Mouse (Mus musculus): ENCODE data around the gene Pds5a. TPM values are rescaled to one million over a fixed set of nuclear protein-coding genes. Genes with fewer than 3 reads are reported as not detected.

The Pds5a gene
- total RNA-seq, 2 experiments from 2014 or later: 79.5 to 84.3 TPM

- Histone ChIP-seq H3K4me3 (no peak overlapping the region), H3K27ac (no peak overlapping the region)
- no peak for DNase-seq (ENCODE audit: low spot score in 2 of 2)
- TF ChIP-seq CTCF (conservative IDR thresholded peaks at IDR 0.05): no peak
These were observed 105.7 kb downstream of the Pds5a start for GRCm38 (mm10) chr5:65592421-65592820.

GRCm38 (mm10) chr5:65590199-65590598 is 107.9 kb downstream of the Pds5a start:
- Histone ChIP-seq H3K27ac (no peak overlapping the region), H3K4me3 (no peak overlapping the region)
- no peak for TF ChIP-seq CTCF (conservative IDR thresholded peaks at IDR 0.05)
- DNase-seq (ENCODE audit: low spot score in 2 of 2): no peak

DNA sequence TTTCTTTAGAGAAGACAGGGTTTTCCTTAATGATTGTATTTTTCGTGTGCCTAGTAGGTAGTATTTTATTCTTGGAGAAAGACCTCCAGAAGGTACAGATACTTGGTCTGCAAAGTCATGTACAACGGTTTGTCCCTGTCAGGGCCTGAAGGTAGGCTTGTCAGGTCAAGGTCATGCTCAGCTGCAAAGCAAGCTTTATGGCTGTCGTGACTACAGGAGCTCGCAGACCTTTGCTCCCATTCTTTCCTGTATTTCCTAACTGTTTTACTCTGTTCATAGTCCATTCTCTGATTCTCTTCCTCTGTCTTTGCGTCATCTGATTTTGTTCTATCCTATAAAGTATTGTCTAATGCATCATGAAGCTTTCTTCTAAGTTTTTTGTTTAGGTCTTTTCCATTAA is 111.8 kb downstream of the Pds5a start:
- no peak overlapping the region for H3K27ac ChIP-seq
- DNase-seq (ENCODE audit: low spot score in 2 of 2): no peak
- no peak for TF ChIP-seq CTCF (conservative IDR thresholded peaks at IDR 0.05)
- no peak overlapping the region for H3K4me3 ChIP-seq

- H3K27ac ChIP-seq: peak overlapping the region; percentile 59; the same call in 1 of the 2 replicates
- no peak for DNase-seq (ENCODE audit: low spot score in 2 of 2)
- H3K4me3 ChIP-seq: no peak overlapping the region
- TF ChIP-seq CTCF (conservative IDR thresholded peaks at IDR 0.05): no peak
These were observed 119.5 kb downstream of the Pds5a start for GRCm38 (mm10) chr5:65578545-65578944.

DNA sequence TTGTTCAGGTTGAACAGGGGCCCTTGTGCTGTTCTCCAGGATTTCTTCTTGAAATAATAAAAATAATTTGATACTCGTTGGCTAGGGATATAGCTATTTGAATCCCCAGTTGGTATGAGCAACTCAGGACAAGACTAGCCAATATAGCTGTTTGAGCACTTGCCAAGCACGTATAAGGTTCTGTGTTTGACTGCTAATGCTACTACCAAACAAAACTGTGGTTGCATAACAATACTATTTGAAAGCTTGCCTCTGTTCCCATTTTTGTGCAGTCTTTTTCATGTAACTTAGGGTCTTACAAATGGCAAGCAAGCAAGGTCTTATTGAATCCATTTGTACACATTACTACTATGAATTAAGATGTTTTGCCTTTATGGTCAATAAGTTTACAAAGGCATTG is 122.2 kb downstream of the Pds5a start:
- Histone ChIP-seq H3K27ac (no peak overlapping the region), H3K4me3 (no peak overlapping the region)
- TF ChIP-seq CTCF (conservative IDR thresholded peaks at IDR 0.05): no peak
- no peak for DNase-seq (ENCODE audit: low spot score in 2 of 2)

DNA sequence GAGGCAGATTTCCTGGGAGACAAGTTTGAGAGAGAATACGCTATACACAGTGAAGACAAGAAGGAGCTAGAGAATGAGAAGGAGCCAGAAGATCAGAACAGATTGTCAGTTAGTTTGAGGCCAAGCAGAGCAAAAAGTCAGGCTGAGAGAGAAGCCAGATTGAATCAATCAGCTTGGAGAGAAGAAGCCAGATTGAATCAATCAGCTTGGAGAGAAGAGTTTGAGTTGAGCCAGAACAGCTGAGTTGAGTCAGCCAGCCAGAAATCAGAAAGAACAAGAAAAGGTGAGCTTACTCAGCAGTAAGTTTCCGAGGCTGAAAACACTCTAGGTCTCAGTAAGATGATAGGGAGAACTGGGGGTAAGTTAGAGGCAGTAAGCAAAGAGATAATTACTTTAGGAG is 123.2 kb downstream of the Pds5a start:
- TF ChIP-seq CTCF (conservative IDR thresholded peaks at IDR 0.05): no peak
- Histone ChIP-seq H3K27ac (no peak overlapping the region), H3K4me3 (no peak overlapping the region)

GRCm38 (mm10) chr5:65565486-65565885 is 132.6 kb downstream of the Pds5a start:
- DNase-seq (ENCODE audit: low spot score in 2 of 2): no peak
- no peak for TF ChIP-seq CTCF (conservative IDR thresholded peaks at IDR 0.05)
- Histone ChIP-seq H3K4me3 (no peak overlapping the region), H3K27ac (no peak overlapping the region)

More for the DNA sequence above, 123.2 kb downstream of the Pds5a start:
- DNase-seq (ENCODE audit: low spot score in 2 of 2): no peak

- TF ChIP-seq CTCF (conservative IDR thresholded peaks at IDR 0.05): no peak
- peak in 1 of 2 experiments; percentile 16 for DNase-seq (ENCODE audit: low spot score in 2 of 2)
- no peak overlapping the region for H3K27ac ChIP-seq
- no peak overlapping the region for H3K4me3 ChIP-seq
These were observed 136.8 kb downstream of the Pds5a start for GRCm38 (mm10) chr5:65561125-65561893.

- DNase-seq (ENCODE audit: low spot score in 2 of 2): no peak
- no peak overlapping the region for H3K4me3 ChIP-seq
- TF ChIP-seq CTCF (conservative IDR thresholded peaks at IDR 0.05): no peak
- H3K27ac ChIP-seq: no peak overlapping the region
These were observed 141.0 kb downstream of the Pds5a start for GRCm38 (mm10) chr5:65557109-65557508.

Other genes starting within 250 kb of the Pds5a start
- 1 to 10 TPM; 4.4 to 5.7 TPM for gene Gm43552, start 205.4 kb downstream of the Pds5a start, total RNA-seq (2021)
- 100 to 1,000 TPM; 149 to 159 TPM for gene Smim14, start 161.1 kb downstream of the Pds5a start, total RNA-seq (2021)
- gene Ube2k, start 161.0 kb downstream of the Pds5a start, total RNA-seq (2021): 100 to 1,000 TPM; 121 to 127 TPM
- gene N4bp2, start 65.2 kb upstream of the Pds5a start, total RNA-seq (2021): 10 to 100 TPM in 1 of 2 experiments, 1 to 10 TPM in 1; 9.7 to 11.9 TPM
- under 1 TPM; 0.69 to 0.97 TPM for gene Rhoh, start 162.9 kb upstream of the Pds5a start, total RNA-seq (2021)
- not detected for gene Chrna9, start 236.6 kb upstream of the Pds5a start, total RNA-seq (2021)